Mouse (Mus musculus) liver, postnatal 0 days (tissue): ENCODE data around the gene Rps6kc1.

Experiments used
- CTCF ChIP-seq: sonication (generic); IDR thresholded peaks from 2 replicates; pipeline ENCODE4 v1.5.1; 2016; ENCODE audit warnings: antibody characterized with exemption, low read depth
- EP300 ChIP-seq: IDR thresholded peaks from 2 replicates; pipeline ENCODE4 v1.6.1; 2016; ENCODE audit warnings: antibody characterized with exemption, low read depth, mild to moderate bottlenecking

GRCm38 (mm10) chr1:190901082-190901481, 10.5 kb downstream of the Rps6kc1 start:
- TF ChIP-seq CTCF (no peak), EP300 (no peak)
